Mouse (Mus musculus): ENCODE data around the gene Lrrc61.

DNA sequence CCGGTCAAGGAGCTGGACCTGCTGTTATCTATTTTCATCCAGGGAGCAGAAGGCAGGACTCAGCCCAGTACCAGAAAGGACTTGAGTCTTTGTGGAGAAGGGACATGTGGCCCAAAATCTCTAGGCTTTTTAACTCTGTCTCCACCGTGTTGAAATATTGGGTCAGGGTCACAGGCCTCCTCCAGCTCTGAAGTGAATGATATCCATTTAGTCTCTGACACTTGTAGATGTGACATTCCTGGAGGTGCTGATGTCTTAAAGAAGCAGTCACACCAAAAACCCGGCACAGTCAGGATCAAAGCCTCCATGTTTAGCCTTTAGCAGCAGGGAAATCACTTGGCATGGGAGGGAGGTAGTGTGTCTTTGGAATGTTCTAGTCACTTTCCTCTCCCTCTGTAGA is 13.9 kb upstream of the Lrrc61 start:
- TF ChIP-seq GATA1 (IDR thresholded peaks at IDR 0.05; ENCODE audit: borderline replicate concordance, low read length): no peak
- no peak for TF ChIP-seq FLI1 (IDR thresholded peaks at IDR 0.05; ENCODE audit: low read length)
